Mouse (Mus musculus) brain, embryonic 14.5 days (tissue): ENCODE data around the gene S100a16.

Experiments used
- CTCF ChIP-seq: fragments of 200-500 bp; IDR thresholded peaks from 2 replicates; pipeline ENCODE4 v1.5.1; 2012; ENCODE audit warnings: inconsistent platforms, mild to moderate bottlenecking, moderate library complexity, borderline replicate concordance; ENCODE audit not compliant: insufficient read depth, insufficient read length; ENCODE audit errors: extremely low read depth
- POLR2A ChIP-seq: fragments of 200-500 bp; IDR thresholded peaks from 2 replicates; pipeline ENCODE4 v1.6.1; 2012; ENCODE audit warnings: mild to moderate bottlenecking, inconsistent platforms, borderline replicate concordance; ENCODE audit not compliant: poor library complexity, insufficient read depth, insufficient read length, severe bottlenecking; ENCODE audit errors: extremely low read depth

GRCm38 (mm10) chr3:90514691-90515090 is 22.4 kb upstream of the S100a16 start:
- TF ChIP-seq CTCF (no peak), POLR2A (no peak)
